In genomic region chr1:153033145-153033908, GRCm38 (mm10) we compare ENCODE assay signal across 17 mouse cellular contexts.
A peak's percentile ranks its signal among the peaks of the same experiment; 100 is the strongest.
DNase-seq lines count a peak whose midpoint lies in the region; ATAC-seq lines count a peak whose summit lies in the region.
"Had no signal": no experiment of that assay in that cellular context is flagged by ENCODE, and none has a peak within 500 bp of the region (broad histone marks: within the 10 kb centered on the region; RNA-seq: fewer than 3 reads in every experiment).

No protein-coding gene starts in this region.

- no peak overlapping the region for H3K4me3 ChIP-seq in forebrain, embryonic 12.5 days (replicated peaks)
- H3K4me3 ChIP-seq in forebrain, embryonic 11.5 days (ENCODE audit: low read depth, low read length): no peak overlapping the region
- no peak overlapping the region for H3K4me3 ChIP-seq in neural tube, embryonic 13.5 days
- H3K4me3 ChIP-seq in intestine, embryonic 16.5 days (ENCODE audit: low read length): no peak overlapping the region
- H3K4me3 ChIP-seq: embryonic facial prominence, embryonic 12.5 days; left cerebral cortex, adult 2 months; limb, embryonic 13.5 days had no signal

- no peaks in the 10 kb centered on the region for H3K9me3 ChIP-seq in forebrain, embryonic 12.5 days
- no peaks in the 10 kb centered on the region for H3K9me3 ChIP-seq in forebrain, embryonic 11.5 days (ENCODE audit: control insufficient read depth, low read length)
- no peaks in the 10 kb centered on the region for H3K9me3 ChIP-seq in neural tube, embryonic 13.5 days
- H3K9me3 ChIP-seq in intestine, embryonic 16.5 days (ENCODE audit: control insufficient read depth, low read length): peaks cover 2% of the 10 kb centered on the region; the same call in 1 of the 2 replicates
- H3K9me3 ChIP-seq: embryonic facial prominence, embryonic 12.5 days had no signal

- H3K9ac ChIP-seq in forebrain, embryonic 12.5 days: no peak overlapping the region
- H3K9ac ChIP-seq in forebrain, embryonic 11.5 days (ENCODE audit: low read length): no peak overlapping the region
- H3K9ac ChIP-seq in neural tube, embryonic 13.5 days: peak overlapping the region; percentile 26; the same call in 1 of the 2 replicates
- no peak overlapping the region for H3K9ac ChIP-seq in intestine, embryonic 16.5 days (ENCODE audit: low read depth, low read length)
- H3K9ac ChIP-seq: embryonic facial prominence, embryonic 12.5 days; limb, embryonic 13.5 days had no signal

- H3K27ac ChIP-seq in forebrain, embryonic 12.5 days: 0 out of 2 replicates have a peak overlapping the region, but pooled peaks have one; percentile 31
- no peak overlapping the region for H3K27ac ChIP-seq in forebrain, embryonic 11.5 days (ENCODE audit: low read depth, low read length)
- peak overlapping the region; percentile 35 for H3K27ac ChIP-seq in neural tube, embryonic 13.5 days (replicated peaks)
- H3K27ac ChIP-seq in intestine, embryonic 16.5 days (ENCODE audit: low read length): no peak overlapping the region
- H3K27ac ChIP-seq: embryonic facial prominence, embryonic 12.5 days; left cerebral cortex, adult 2 months; limb, embryonic 13.5 days; macrophage had no signal

- 56% methylated on average over 5 of the region's 5 CpGs for WGBS in forebrain, embryonic 12.5 days
- WGBS in forebrain, embryonic 11.5 days: 60% methylated on average over 5 of the region's 5 CpGs
- WGBS in neural tube, embryonic 13.5 days: 44% methylated on average over 5 of the region's 5 CpGs
- WGBS in intestine, embryonic 16.5 days: 60% methylated on average over 5 of the region's 5 CpGs

- 0 out of 2 replicates have a peak, but pooled peaks cover 2% of the 10 kb centered on the region for H3K27me3 ChIP-seq in forebrain, embryonic 12.5 days
- H3K27me3 ChIP-seq in forebrain, embryonic 11.5 days (ENCODE audit: control insufficient read depth, insufficient read depth, low read length): no peaks in the 10 kb centered on the region
- H3K27me3 ChIP-seq in neural tube, embryonic 13.5 days: no peaks in the 10 kb centered on the region
- no peaks in the 10 kb centered on the region for H3K27me3 ChIP-seq in intestine, embryonic 16.5 days (replicated peaks; ENCODE audit: control insufficient read depth, insufficient read depth, low read length)
- H3K27me3 ChIP-seq: embryonic facial prominence, embryonic 12.5 days; limb, embryonic 13.5 days had no signal

- H3K36me3 ChIP-seq in forebrain, embryonic 12.5 days (replicated peaks): no peaks in the 10 kb centered on the region
- no peaks in the 10 kb centered on the region for H3K36me3 ChIP-seq in forebrain, embryonic 11.5 days (ENCODE audit: control insufficient read depth, insufficient read depth, low read length)
- H3K36me3 ChIP-seq in neural tube, embryonic 13.5 days: 0 out of 2 replicates have a peak, but pooled peaks cover 1% of the 10 kb centered on the region
- no peaks in the 10 kb centered on the region for H3K36me3 ChIP-seq in intestine, embryonic 16.5 days (ENCODE audit: control insufficient read depth, insufficient read depth, low read length)
- H3K36me3 ChIP-seq: embryonic facial prominence, embryonic 12.5 days; limb, embryonic 13.5 days had no signal

- no peak for DNase-seq in forebrain, embryonic 11.5 days (ENCODE audit: low spot score)
- DNase-seq in neural tube, embryonic 10.5 days (ENCODE audit: extremely low spot score, low spot score): no peak
- DNase-seq: adrenal gland, adult 2 months; gastrocnemius, postnatal 14 days; heart, postnatal 36 days; kidney, adult 8-10 months; lung, adult 18-20 months; thymus, postnatal 4 days had no signal

- H3K4me2 ChIP-seq in forebrain, embryonic 12.5 days: no peak overlapping the region
- H3K4me2 ChIP-seq in forebrain, embryonic 11.5 days (ENCODE audit: low read depth, low read length, severe bottlenecking): no peak overlapping the region
- H3K4me2 ChIP-seq in neural tube, embryonic 13.5 days: no peak overlapping the region
- H3K4me2 ChIP-seq in intestine, embryonic 16.5 days (ENCODE audit: low read depth, low read length): no peak overlapping the region
- H3K4me2 ChIP-seq: embryonic facial prominence, embryonic 12.5 days; limb, embryonic 13.5 days had no signal

- peaks cover 40% of the 10 kb centered on the region for H3K4me1 ChIP-seq in forebrain, embryonic 12.5 days
- H3K4me1 ChIP-seq in forebrain, embryonic 11.5 days (replicated peaks; ENCODE audit: control insufficient read depth, insufficient read depth, low read length): peaks cover 6% of the 10 kb centered on the region
- H3K4me1 ChIP-seq in neural tube, embryonic 13.5 days (replicated peaks): peaks cover 62% of the 10 kb centered on the region
- H3K4me1 ChIP-seq in intestine, embryonic 16.5 days (ENCODE audit: control insufficient read depth, insufficient read depth, low read length): peaks cover 11% of the 10 kb centered on the region

- ATAC-seq in forebrain, embryonic 12.5 days (ENCODE audit: low FRiP score): no peak
- ATAC-seq in forebrain, embryonic 11.5 days (replicated peaks; ENCODE audit: low FRiP score): no peak
- no peak for ATAC-seq in neural tube, embryonic 13.5 days (ENCODE audit: low read depth)
- peak; percentile 48 for ATAC-seq in intestine, embryonic 16.5 days
- no peak for ATAC-seq in activated CD4-positive, CD25-positive, alpha-beta regulatory T cell, adult 4 months
- no peak for ATAC-seq in frontal cortex, adult (ENCODE audit: low TSS enrichment)

Comparison
In these comparisons a context has a peak if more than half of its experiments do, and no peak if none do; other contexts are left out.
1. H3K27ac ChIP-seq: peak in forebrain, embryonic 12.5 days (single experiment) and neural tube, embryonic 13.5 days (single experiment); none in forebrain, embryonic 11.5 days (single experiment) and intestine, embryonic 16.5 days (single experiment).